In genomic region chr16:59541382-59541781, GRCm38 (mm10) we compare ENCODE assay signal across 18 mouse cellular contexts.
"Had no signal": no experiment of that assay in that cellular context is flagged by ENCODE, and none has a peak within 500 bp of the region (broad histone marks: within the 10 kb centered on the region; RNA-seq: fewer than 3 reads in every experiment).

No protein-coding gene starts in this region.

- H3K4me2 ChIP-seq: lung, embryonic 14.5 days; midbrain, embryonic 12.5 days; neural tube, embryonic 13.5 days; neural tube, embryonic 15.5 days had no signal

- H3K27me3 ChIP-seq: midbrain, embryonic 12.5 days; neural tube, embryonic 13.5 days; neural tube, embryonic 15.5 days had no signal

- H3K27ac ChIP-seq: midbrain, embryonic 10.5 days; midbrain, embryonic 12.5 days; neural tube, embryonic 13.5 days; neural tube, embryonic 15.5 days had no signal

- H3K4me3 ChIP-seq: midbrain, embryonic 10.5 days; midbrain, embryonic 12.5 days; myocyte; neural tube, embryonic 13.5 days; neural tube, embryonic 15.5 days had no signal

- H3K9me3 ChIP-seq: midbrain, embryonic 10.5 days; midbrain, embryonic 12.5 days; neural tube, embryonic 13.5 days; neural tube, embryonic 15.5 days had no signal

- H3K9ac ChIP-seq: lung, embryonic 14.5 days; midbrain, embryonic 12.5 days; neural tube, embryonic 13.5 days; neural tube, embryonic 15.5 days had no signal

- ATAC-seq: midbrain, embryonic 16.5 days had no signal

- H3K36me3 ChIP-seq: neural tube, embryonic 13.5 days; neural tube, embryonic 15.5 days had no signal

- DNase-seq: lung, embryonic 14.5 days; lung, postnatal 10 days; lung, postnatal 4 days; midbrain, embryonic 14.5 days; retina, postnatal 1 day; right cerebral cortex, adult 18-20 months; right cerebral cortex, postnatal 25 days; right cerebral cortex, postnatal 4 days; spleen, adult 18-20 months; thymus, adult 18-20 months; thymus, postnatal 14 days; thymus, postnatal 36 days had no signal

- H3K4me1 ChIP-seq: midbrain, embryonic 12.5 days; neural tube, embryonic 15.5 days had no signal
